Mouse (Mus musculus): ENCODE data around the gene Rsbn1l. TPM values are rescaled to one million over a fixed set of nuclear protein-coding genes. Genes with fewer than 3 reads are reported as not detected.

Gene Rsbn1l
- polyA plus RNA-seq (2014; fragmentation: Illumina TruSeq; extraction: RNeasy Lipid Tissue Mini Kit (QIAGEN cat#74804); ENCODE audit: low read depth, low replicate concordance): 31.7 TPM

GRCm38 (mm10) chr5:20956298-20956697 lies at the start of gene Rsbn1l:
TSS of gene Rsbn1l (minus strand) at chr5:20956398.

GRCm38 (mm10) chr5:20881915-20882800 lies 74.0 kb downstream of the Rsbn1l start, which contains the start of the genes Phtf2 and Tmem60:
TSS of gene Phtf2 (minus strand) at chr5:20882124.
TSS of gene Tmem60 (plus strand) at chr5:20882191.

Other genes with a start within 250 kb of the Rsbn1l start
- 22.2 TPM for gene Phtf2, start 74.3 kb downstream of the Rsbn1l start, polyA plus RNA-seq (2014; fragmentation: Illumina TruSeq; extraction: RNeasy Lipid Tissue Mini Kit (QIAGEN cat#74804); ENCODE audit: low read depth, low replicate concordance)
- 44.3 TPM for gene Tmem60, start 74.2 kb downstream of the Rsbn1l start, polyA plus RNA-seq (2014; fragmentation: Illumina TruSeq; extraction: RNeasy Lipid Tissue Mini Kit (QIAGEN cat#74804); ENCODE audit: low read depth, low replicate concordance)
- gene Ptpn12, start 99.5 kb upstream of the Rsbn1l start, polyA plus RNA-seq (2014; fragmentation: Illumina TruSeq; extraction: RNeasy Lipid Tissue Mini Kit (QIAGEN cat#74804); ENCODE audit: low read depth, low replicate concordance): 82.1 TPM
- gene Gsap, start 229.9 kb upstream of the Rsbn1l start, polyA plus RNA-seq (2014; fragmentation: Illumina TruSeq; extraction: RNeasy Lipid Tissue Mini Kit (QIAGEN cat#74804); ENCODE audit: low read depth, low replicate concordance): 10.8 TPM